Mouse (Mus musculus) MEL (cell line): ENCODE measurements around the gene Arsb. TPM values are rescaled to one million over a fixed set of nuclear protein-coding genes. Genes with fewer than 3 reads are reported as not detected.

Experiments used
- DNase-seq: peaks from one replicate; pipeline ENCODE4 v3.0.0; 2011; ENCODE audit warnings: low read depth, low spot score
- H3K27ac ChIP-seq: 2 replicates; pipeline ENCODE4 v1.5.1; 2012; ENCODE audit warnings: low read depth, mild to moderate bottlenecking, control low read depth, low read length, moderate library complexity; ENCODE audit not compliant: control insufficient read depth
- H3K27me3 ChIP-seq, 2 experiments: fragments of 150-350 bp in 1 of 2; sonication (generic) in 1 of 2; 2 replicates each; pipeline ENCODE4 v1.6.1; 2012; ENCODE audit warnings: low read length in 2 of 2, mild to moderate bottlenecking in 2 of 2, improper control_type of control experiment in 1 of 2, moderate library complexity in 1 of 2; ENCODE audit not compliant: insufficient read depth in 2 of 2, control insufficient read depth in 1 of 2
- H3K36me3 ChIP-seq, 2 experiments: 2 replicates each; pipeline ENCODE4 v1.6.1; 2012 to 2014; ENCODE audit warnings: low read length in 2 of 2, improper control_type of control experiment in 1 of 2, inconsistent platforms in 1 of 2, mild to moderate bottlenecking in 1 of 2; ENCODE audit not compliant: insufficient read depth in 2 of 2, control insufficient read depth in 1 of 2
- H3K4me1 ChIP-seq, 2 experiments: fragments of 150-350 bp in 1 of 2; sonication (generic) in 1 of 2; 2 replicates each; pipeline ENCODE4 v1.6.1; 2012; ENCODE audit warnings: low read length in 2 of 2, improper control_type of control experiment in 1 of 2, mild to moderate bottlenecking in 1 of 2; ENCODE audit not compliant: insufficient read depth in 2 of 2, control insufficient read depth in 1 of 2
- H3K4me3 ChIP-seq, 2 experiments: fragments of 150-350 bp in 1 of 2; sonication (generic) in 1 of 2; 2 replicates each; pipeline ENCODE4 v1.5.1; 2012; ENCODE audit warnings: low read depth in 2 of 2, low read length in 2 of 2, mild to moderate bottlenecking in 2 of 2, moderate library complexity in 2 of 2, control low read depth in 1 of 2, improper control_type of control experiment in 1 of 2; ENCODE audit not compliant: control insufficient read depth in 1 of 2, insufficient read depth in 1 of 2
- H3K79me2 ChIP-seq: 2 replicates; pipeline ENCODE4 v1.6.1; 2012; ENCODE audit warnings: mild to moderate bottlenecking, low read length, moderate library complexity; ENCODE audit not compliant: control insufficient read depth, poor library complexity, insufficient read depth
- H3K9ac ChIP-seq: 2 replicates; pipeline ENCODE4 v1.6.1; 2012; ENCODE audit warnings: low read depth, mild to moderate bottlenecking, control low read depth, low read length, moderate library complexity; ENCODE audit not compliant: control insufficient read depth, poor library complexity, severe bottlenecking
- H3K9me3 ChIP-seq: fragments of 150-350 bp; sonication (generic); replicated peaks from 2 replicates; pipeline ENCODE4 v1.6.1; 2012; ENCODE audit warnings: mild to moderate bottlenecking, low read length, improper control_type of control experiment, moderate library complexity; ENCODE audit not compliant: insufficient read depth
- CHD1 ChIP-seq: IDR thresholded peaks from 2 replicates; pipeline ENCODE4 v1.6.1; 2012; ENCODE audit warnings: low read depth, mild to moderate bottlenecking, inconsistent platforms, low read length, improper control_type of control experiment
- CHD2 ChIP-seq: IDR thresholded peaks from 2 replicates; pipeline ENCODE4 v1.6.1; 2011; ENCODE audit warnings: low read length, improper control_type of control experiment
- E2F4 ChIP-seq: IDR thresholded peaks from 2 replicates; pipeline ENCODE4 v1.6.1; 2011; ENCODE audit warnings: low read depth, low read length, improper control_type of control experiment, borderline replicate concordance
- ELF1 ChIP-seq: IDR thresholded peaks from 2 replicates; pipeline ENCODE4 v1.6.1; 2014; ENCODE audit warnings: low read depth, mild to moderate bottlenecking, inconsistent platforms, low read length, improper control_type of control experiment, moderate library complexity
- EP300 ChIP-seq, 2 experiments: IDR thresholded peaks; 2 replicates each; pipeline ENCODE4 v1.6.1; 2011; ENCODE audit warnings: improper control_type of control experiment in 2 of 2, low read length in 2 of 2, low read depth in 1 of 2, mild to moderate bottlenecking in 1 of 2
- GABPA ChIP-seq: IDR thresholded peaks from 2 replicates; pipeline ENCODE4 v1.6.1; 2012; ENCODE audit warnings: low read depth, mild to moderate bottlenecking, inconsistent platforms, low read length, improper control_type of control experiment, moderate library complexity
- GATA1 ChIP-seq: IDR thresholded peaks from 2 replicates; pipeline ENCODE4 v1.6.1; 2011; ENCODE audit warnings: low read depth, low read length, improper control_type of control experiment
- HCFC1 ChIP-seq: IDR thresholded peaks from 2 replicates; pipeline ENCODE4 v1.6.1; 2012; ENCODE audit warnings: low read depth, mild to moderate bottlenecking, inconsistent platforms, low read length, improper control_type of control experiment, moderate library complexity
- MAFK ChIP-seq: IDR thresholded peaks from 2 replicates; pipeline ENCODE4 v1.6.1; 2011; ENCODE audit warnings: low read depth, mild to moderate bottlenecking, low read length, improper control_type of control experiment, borderline replicate concordance
- MAZ ChIP-seq: IDR thresholded peaks from 2 replicates; pipeline ENCODE4 v1.6.1; 2012; ENCODE audit warnings: low read depth, mild to moderate bottlenecking, inconsistent platforms, low read length, improper control_type of control experiment
- MEF2A ChIP-seq: IDR thresholded peaks from 2 replicates; pipeline ENCODE4 v1.6.1; 2014; ENCODE audit warnings: low read depth, mild to moderate bottlenecking, inconsistent platforms, low read length, improper control_type of control experiment; ENCODE audit not compliant: poor library complexity, insufficient replicate concordance, severe bottlenecking; ENCODE audit errors: extremely low read depth
- MXI1 ChIP-seq: IDR thresholded peaks from 2 replicates; pipeline ENCODE4 v1.6.1; 2011; ENCODE audit warnings: mild to moderate bottlenecking, low read depth, low read length, improper control_type of control experiment
- MYB ChIP-seq: IDR thresholded peaks from 2 replicates; pipeline ENCODE4 v1.6.1; 2011; ENCODE audit warnings: mild to moderate bottlenecking, low read depth, low read length, improper control_type of control experiment
- POLR2AphosphoS5 ChIP-seq: IDR thresholded peaks from 2 replicates; pipeline ENCODE4 v1.6.1; 2012; ENCODE audit warnings: low read depth, borderline replicate concordance, mild to moderate bottlenecking, inconsistent platforms, low read length, moderate library complexity, mixed read lengths
- RAD21 ChIP-seq: IDR thresholded peaks from 2 replicates; pipeline ENCODE4 v1.6.1; 2011; ENCODE audit warnings: mild to moderate bottlenecking, low read depth, low read length, improper control_type of control experiment
- SIN3A ChIP-seq: IDR thresholded peaks from 2 replicates; pipeline ENCODE4 v1.6.1; 2012; ENCODE audit warnings: low read length, improper control_type of control experiment, inconsistent platforms
- TAL1 ChIP-seq: IDR thresholded peaks from 2 replicates; pipeline ENCODE4 v1.6.1; 2012; ENCODE audit warnings: mild to moderate bottlenecking, inconsistent platforms, low read length, moderate library complexity, mixed read lengths
- TBP ChIP-seq: IDR thresholded peaks from 2 replicates; pipeline ENCODE4 v1.8.0; 2011; ENCODE audit warnings: low read depth, low read length, improper control_type of control experiment
- TCF12 ChIP-seq: IDR thresholded peaks from 2 replicates; pipeline ENCODE4 v1.6.1; 2014; ENCODE audit warnings: low read depth, mild to moderate bottlenecking, inconsistent platforms, low read length, improper control_type of control experiment, moderate library complexity
- UBTF ChIP-seq: IDR thresholded peaks from 2 replicates; pipeline ENCODE4 v1.6.1; 2012; ENCODE audit warnings: low read depth, mild to moderate bottlenecking, inconsistent platforms, low read length, improper control_type of control experiment, moderate library complexity, borderline replicate concordance; ENCODE audit not compliant: insufficient read depth
- USF1 ChIP-seq: IDR thresholded peaks from 2 replicates; pipeline ENCODE4 v1.6.1; 2014; ENCODE audit warnings: low read depth, mild to moderate bottlenecking, inconsistent platforms, low read length, improper control_type of control experiment, moderate library complexity
- ZC3H11A ChIP-seq: IDR thresholded peaks from 2 replicates; pipeline ENCODE4 v1.6.1; 2012; ENCODE audit warnings: low read depth, mild to moderate bottlenecking, inconsistent platforms, low read length, improper control_type of control experiment
- ZKSCAN1 ChIP-seq: IDR thresholded peaks from 2 replicates; pipeline ENCODE4 v1.6.1; 2012; ENCODE audit warnings: low read depth, mild to moderate bottlenecking, inconsistent platforms, low read length, improper control_type of control experiment, moderate library complexity
- ZMIZ1 ChIP-seq: IDR thresholded peaks from 2 replicates; pipeline ENCODE4 v1.6.1; 2012; ENCODE audit warnings: low read depth, mild to moderate bottlenecking, inconsistent platforms, low read length, improper control_type of control experiment, moderate library complexity
- polyA plus RNA-seq, 2 experiments: library from polyadenylated mRNA; stranded (reverse) in 1 of 2; unstranded in 1 of 2; fragments of >175 nt in 1 of 2; fragments of >200 nt in 1 of 2; gene quantifications; 2 replicates each; pipeline versions ENCODE4 v1.2.1 to v1.2.4; 2012; ENCODE audit warnings: low replicate concordance in 2 of 2, low read depth in 1 of 2; ENCODE audit not compliant: insufficient read length in 2 of 2, insufficient read depth in 1 of 2, missing spikeins in 1 of 2
- total RNA-seq: library from RNA; depleted of rRNA; stranded (reverse); fragments of 300-350 nt; gene quantifications from 2 replicates; pipeline ENCODE4 v1.2.3, GENCODE M21; 2012

Gene Arsb
- total and polyA plus RNA-seq, 3 experiments, result 0.04 to 0.07 TPM; not detected in 1

DNA sequence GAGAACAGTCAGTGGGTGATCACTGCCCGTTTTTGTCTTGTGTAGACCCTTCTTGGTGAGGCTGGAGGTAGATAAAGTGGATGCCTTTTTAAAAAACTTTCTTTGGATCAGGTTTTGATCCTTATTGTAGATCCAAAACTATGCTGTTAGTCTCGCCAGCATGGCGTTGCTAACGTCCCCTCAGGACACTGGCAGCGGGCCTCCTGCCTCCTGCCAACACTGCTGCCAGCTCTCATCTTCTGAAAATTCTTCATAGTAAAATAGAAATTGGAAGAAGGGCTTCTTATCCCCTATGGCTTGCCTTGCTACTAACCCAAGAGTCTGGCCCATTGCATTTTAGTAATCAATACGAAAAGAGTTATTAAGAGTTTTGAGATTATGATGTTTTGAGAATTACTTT is 101.2 kb downstream of the Arsb start:
- H3K27me3 ChIP-seq, result no peaks in the 10 kb centered on the region
- no peak overlapping the region for H3K9ac ChIP-seq
- H3K27ac ChIP-seq, result no peak overlapping the region
- no peaks in the 10 kb centered on the region for H3K9me3 ChIP-seq
- no peaks in the 10 kb centered on the region for H3K79me2 ChIP-seq
- no peak for DNase-seq
- no peaks in the 10 kb centered on the region for H3K36me3 ChIP-seq
- no peak overlapping the region for H3K4me3 ChIP-seq
- TF ChIP-seq RAD21 (no peak), MAFK (no peak), TBP (no peak), TAL1 (no peak), GABPA (no peak), CHD2 (no peak), POLR2AphosphoS5 (no peak)
- no peaks in the 10 kb centered on the region for H3K4me1 ChIP-seq

- Histone ChIP-seq H3K9me3 (no peaks in the 10 kb centered on the region), H3K4me3 (no peak overlapping the region), H3K4me1 (no peaks in the 10 kb centered on the region), H3K27me3 (no peaks in the 10 kb centered on the region), H3K27ac (no peak overlapping the region), H3K9ac (no peak overlapping the region), H3K36me3 (no peaks in the 10 kb centered on the region), H3K79me2 (no peaks in the 10 kb centered on the region)
- no peak for TF ChIP-seq MXI1
- TF ChIP-seq MAZ, result no peak
- no peak for TF ChIP-seq MYB
- no peak for TF ChIP-seq ELF1
- no peak for TF ChIP-seq E2F4
- no peak for TF ChIP-seq SIN3A
- no peak for TF ChIP-seq ZMIZ1
- TF ChIP-seq ZKSCAN1, result no peak
- no peak for TF ChIP-seq ZC3H11A
- DNase-seq, result no peak
Observed at GRCm38 (mm10) chr13:93877924-93878323, 106.5 kb downstream of the Arsb start.

DNA sequence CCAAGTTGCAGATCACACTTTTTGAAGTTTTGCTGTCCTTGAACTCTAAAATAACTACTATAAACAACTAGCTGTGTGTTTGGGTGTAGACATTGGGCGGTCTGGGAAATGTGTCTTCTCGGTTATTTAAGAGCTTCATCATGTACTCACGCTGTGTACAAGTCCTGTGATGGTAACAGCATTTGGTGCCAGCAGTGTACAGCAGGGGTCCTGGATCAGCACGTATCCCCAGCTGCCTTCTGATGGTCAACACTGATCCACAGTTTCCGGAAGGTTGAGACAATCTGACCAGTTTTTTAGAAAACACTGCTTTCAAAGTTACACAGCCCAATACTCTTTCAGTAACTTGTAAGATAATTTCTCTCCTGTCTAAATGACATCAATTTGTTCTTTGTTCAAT is 108.0 kb downstream of the Arsb start:
- Histone ChIP-seq H3K4me1 (no peaks in the 10 kb centered on the region), H3K9ac (no peak overlapping the region), H3K27ac (no peak overlapping the region), H3K4me3 (no peak overlapping the region), H3K27me3 (no peaks in the 10 kb centered on the region), H3K9me3 (no peaks in the 10 kb centered on the region)
- TF ChIP-seq USF1 (no peak), SIN3A (no peak), TCF12 (no peak), ZKSCAN1 (no peak), MEF2A (no peak), MAFK (no peak), GATA1 (no peak), EP300 (IDR thresholded peaks at IDR 0.05; ENCODE audit: low read depth in 1 of 2, low read length in 2 of 2) (no peak), TBP (no peak), HCFC1 (no peak), UBTF (no peak), RAD21 (no peak), CHD1 (no peak)
- TF ChIP-seq, all 39 proteins: peak for 0
- DNase-seq, result no peak
- Histone ChIP-seq H3K36me3 (no peaks in the 10 kb centered on the region), H3K79me2 (no peaks in the 10 kb centered on the region)
